Mouse (Mus musculus) forebrain, embryonic 15.5 days (tissue): Measurements from ENCODE around the gene C1qa. TPM values are rescaled to one million over a fixed set of nuclear protein-coding genes. Genes with fewer than 3 reads are reported as not detected.

Experiments used
- ATAC-seq: fragments of 200-750 bp; cut with Nextera tagmentation; replicated peaks from 2 replicates; pipeline ENCODE4 v1.8.0; 2017; ENCODE audit warnings: mild to moderate bottlenecking, moderate TSS enrichment, moderate library complexity
- H3K27ac ChIP-seq: fragments of 300-500 bp; sonication (generic); replicated peaks from 2 replicates; pipeline ENCODE4 v1.5.1; 2015; ENCODE audit warnings: mild to moderate bottlenecking, inconsistent platforms
- H3K27me3 ChIP-seq: fragments of 300-500 bp; sonication (generic); 2 replicates; pipeline ENCODE4 v1.6.1; 2015; ENCODE audit warnings: inconsistent platforms
- H3K36me3 ChIP-seq: fragments of 300-500 bp; sonication (generic); 2 replicates; pipeline ENCODE4 v1.6.1; 2015; ENCODE audit warnings: mild to moderate bottlenecking, inconsistent platforms
- H3K4me1 ChIP-seq: fragments of 300-500 bp; sonication (generic); 2 replicates; pipeline ENCODE4 v1.6.1; 2015; ENCODE audit warnings: inconsistent platforms
- H3K4me2 ChIP-seq: fragments of 300-500 bp; sonication (generic); replicated peaks from 2 replicates; pipeline ENCODE4 v1.6.1; 2015; ENCODE audit warnings: mild to moderate bottlenecking, inconsistent platforms
- H3K4me3 ChIP-seq: fragments of 300-500 bp; sonication (generic); 2 replicates; pipeline ENCODE4 v1.5.1; 2015; ENCODE audit warnings: mild to moderate bottlenecking, inconsistent platforms
- H3K9ac ChIP-seq: fragments of 300-500 bp; sonication (generic); replicated peaks from 2 replicates; pipeline ENCODE4 v1.6.1; 2015; ENCODE audit warnings: mild to moderate bottlenecking, inconsistent platforms
- H3K9me3 ChIP-seq: fragments of 300-500 bp; sonication (generic); 2 replicates; pipeline ENCODE4 v1.6.1; 2016; ENCODE audit warnings: inconsistent platforms
- WGBS: fragments of 180-500 bp; shearing (Covaris S2); methylation state at CpG from one replicate; pipeline ENCODE4 v1.1.7; 2015; ENCODE audit warnings: mixed read lengths; 5-methylcytosine and 5-hydroxymethylcytosine counted together
- polyA plus RNA-seq: library from polyadenylated mRNA; unstranded; fragments of >200 nt; fragmentation: Nextera tagmentation; extraction: Ambion mirVana; gene quantifications from 2 replicates; pipeline ENCODE4 v1.2.1, GENCODE M21; 2015

The C1qa gene
- polyA plus RNA-seq, 1 experiment from 2014 or later = 22.0 TPM

- H3K4me3 ChIP-seq = no peak overlapping the region
- ATAC-seq = no peak
- no peaks in the 10 kb centered on the region for H3K9me3 ChIP-seq
- no peak overlapping the region for H3K4me2 ChIP-seq
- H3K9ac ChIP-seq = no peak overlapping the region
- H3K4me1 ChIP-seq = no peaks in the 10 kb centered on the region
- H3K27ac ChIP-seq = no peak overlapping the region
- 49% methylated on average over 8 of the region's 8 CpGs for WGBS
- H3K36me3 ChIP-seq = no peaks in the 10 kb centered on the region
- H3K27me3 ChIP-seq = no peaks in the 10 kb centered on the region
These were observed 20.4 kb downstream of the C1qa start for GRCm38 (mm10) chr4:136878171-136878570.

DNA sequence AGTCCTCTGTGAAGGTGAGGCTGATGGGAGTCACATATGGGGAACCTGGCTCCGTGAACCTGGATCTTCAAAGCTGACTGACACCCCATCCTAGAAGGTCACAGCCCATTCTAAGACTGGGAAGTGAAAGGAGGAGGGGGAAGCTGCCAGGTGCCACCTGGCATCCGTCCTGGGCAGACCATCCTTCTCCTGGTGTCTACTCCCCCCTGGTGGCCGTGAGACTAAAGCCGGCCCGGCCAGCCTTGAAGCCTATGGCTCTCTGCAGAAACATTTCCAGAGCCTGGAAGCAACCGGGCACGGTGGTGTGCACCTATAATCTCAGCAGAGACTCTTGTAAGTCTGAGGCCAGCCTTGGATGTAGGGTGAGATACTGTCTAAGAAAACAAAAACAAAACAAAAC is 21.6 kb downstream of the C1qa start:
- 15% methylated on average over 7 of the region's 7 CpGs for WGBS
- Histone ChIP-seq H3K27me3 (no peaks in the 10 kb centered on the region), H3K9ac (no peak overlapping the region), H3K4me3 (no peak overlapping the region), H3K36me3 (no peaks in the 10 kb centered on the region), H3K4me1 (no peaks in the 10 kb centered on the region), H3K27ac (no peak overlapping the region), H3K4me2 (no peak overlapping the region), H3K9me3 (no peaks in the 10 kb centered on the region)
- no peak for ATAC-seq

- no peaks in the 10 kb centered on the region for H3K27me3 ChIP-seq
- H3K4me1 ChIP-seq = no peaks in the 10 kb centered on the region
- 93% methylated on average over 14 of the region's 14 CpGs for WGBS
- ATAC-seq = no peak
- no peak overlapping the region for H3K9ac ChIP-seq
- H3K27ac ChIP-seq = no peak overlapping the region
- H3K9me3 ChIP-seq = no peaks in the 10 kb centered on the region
- no peak overlapping the region for H3K4me3 ChIP-seq
- H3K36me3 ChIP-seq = no peaks in the 10 kb centered on the region
- no peak overlapping the region for H3K4me2 ChIP-seq
These were observed 23.6 kb downstream of the C1qa start for GRCm38 (mm10) chr4:136875012-136875411.

DNA sequence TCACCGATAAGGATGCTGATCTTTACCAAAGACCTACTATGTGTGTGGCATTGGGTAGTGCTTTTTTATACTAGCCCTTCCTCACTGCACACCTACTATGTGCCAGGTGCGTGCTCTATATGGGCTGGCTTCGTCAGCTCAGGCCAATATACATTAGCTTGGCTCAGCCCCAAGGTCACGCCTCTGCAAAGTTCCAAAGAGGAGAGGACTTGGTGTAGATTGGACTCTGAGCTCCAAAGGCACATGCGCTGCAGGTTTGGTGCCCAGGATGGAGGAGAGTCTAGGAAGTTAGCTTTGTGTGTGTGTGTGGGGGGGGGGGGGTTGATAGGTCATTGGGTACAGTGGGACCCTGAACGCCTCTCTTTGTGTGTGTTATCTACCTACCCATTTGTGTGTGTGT is 30.2 kb downstream of the C1qa start:
- Histone ChIP-seq H3K9ac (no peak overlapping the region), H3K4me2 (no peak overlapping the region), H3K4me1 (peaks cover 21% of the 10 kb centered on the region), H3K36me3 (no peaks in the 10 kb centered on the region), H3K4me3 (no peak overlapping the region), H3K27ac (no peak overlapping the region), H3K9me3 (no peaks in the 10 kb centered on the region), H3K27me3 (no peaks in the 10 kb centered on the region)
- ATAC-seq = no peak
- WGBS = 81% methylated on average over 6 of the region's 6 CpGs

- no peak overlapping the region for H3K4me3 ChIP-seq
- H3K4me2 ChIP-seq = 0 out of 2 replicates have a peak overlapping the region, but pooled peaks have one; percentile 2
- no peak overlapping the region for H3K27ac ChIP-seq
- peak; percentile 51; the same call in 1 of the 2 replicates for ATAC-seq
- no peaks in the 10 kb centered on the region for H3K9me3 ChIP-seq
- WGBS = 13% methylated on average over 11 of the region's 12 CpGs
- peaks cover 23% of the 10 kb centered on the region for H3K4me1 ChIP-seq
- no peaks in the 10 kb centered on the region for H3K36me3 ChIP-seq
- H3K9ac ChIP-seq = no peak overlapping the region
- H3K27me3 ChIP-seq = no peaks in the 10 kb centered on the region
These were observed 30.8 kb downstream of the C1qa start for GRCm38 (mm10) chr4:136867690-136868345.

GRCm38 (mm10) chr4:136865531-136865930 is 33.1 kb downstream of the C1qa start:
- no peak for ATAC-seq
- peaks cover 32% of the 10 kb centered on the region for H3K4me1 ChIP-seq
- no peak overlapping the region for H3K4me2 ChIP-seq

GRCm38 (mm10) chr4:136864751-136865470 is 33.7 kb downstream of the C1qa start:
- Histone ChIP-seq H3K4me3 (no peak overlapping the region), H3K27ac (peak overlapping the region; percentile 41; the same call in 1 of the 2 replicates), H3K4me1 (peaks cover 32% of the 10 kb centered on the region), H3K9me3 (no peaks in the 10 kb centered on the region), H3K4me2 (no peak overlapping the region), H3K27me3 (no peaks in the 10 kb centered on the region), H3K36me3 (no peaks in the 10 kb centered on the region), H3K9ac (no peak overlapping the region)
- no peak for ATAC-seq
- 3% methylated on average over 15 of the region's 15 CpGs for WGBS

More at GRCm38 (mm10) chr4:136865531-136865930, 33.1 kb downstream of the C1qa start:
- Histone ChIP-seq H3K27me3 (no peaks in the 10 kb centered on the region), H3K9me3 (no peaks in the 10 kb centered on the region), H3K4me3 (no peak overlapping the region), H3K9ac (no peak overlapping the region), H3K27ac (peak overlapping the region; percentile 41; the same call in 1 of the 2 replicates), H3K36me3 (no peaks in the 10 kb centered on the region)
- 60% methylated on average over 5 of the region's 5 CpGs for WGBS

- H3K27me3 ChIP-seq = no peaks in the 10 kb centered on the region
- H3K4me3 ChIP-seq = no peak overlapping the region
- no peak overlapping the region for H3K27ac ChIP-seq
- no peak for ATAC-seq
- no peak overlapping the region for H3K9ac ChIP-seq
- H3K4me1 ChIP-seq = peaks cover 32% of the 10 kb centered on the region
- no peak overlapping the region for H3K4me2 ChIP-seq
- WGBS = 37% methylated on average over 9 of the region's 9 CpGs
- no peaks in the 10 kb centered on the region for H3K36me3 ChIP-seq
- H3K9me3 ChIP-seq = no peaks in the 10 kb centered on the region
These were observed 35.1 kb downstream of the C1qa start for GRCm38 (mm10) chr4:136863517-136863916.

GRCm38 (mm10) chr4:136862411-136862810 is 36.2 kb downstream of the C1qa start:
- no peak overlapping the region for H3K9ac ChIP-seq
- no peak overlapping the region for H3K4me3 ChIP-seq
- H3K4me2 ChIP-seq = no peak overlapping the region
- H3K9me3 ChIP-seq = no peaks in the 10 kb centered on the region
- H3K27ac ChIP-seq = peak overlapping the region; percentile 49; the same call in 1 of the 2 replicates
- WGBS = 80% methylated on average over 2 of the region's 2 CpGs
- H3K4me1 ChIP-seq = peaks cover 25% of the 10 kb centered on the region
- no peaks in the 10 kb centered on the region for H3K36me3 ChIP-seq
- no peaks in the 10 kb centered on the region for H3K27me3 ChIP-seq
- no peak for ATAC-seq

GRCm38 (mm10) chr4:136861806-136862205 is 36.8 kb downstream of the C1qa start:
- Histone ChIP-seq H3K27me3 (no peaks in the 10 kb centered on the region), H3K9ac (no peak overlapping the region; the same call in 1 of the 2 replicates), H3K27ac (peak overlapping the region; percentile 49), H3K36me3 (no peaks in the 10 kb centered on the region), H3K4me1 (peaks cover 23% of the 10 kb centered on the region), H3K4me3 (no peak overlapping the region), H3K4me2 (no peak overlapping the region), H3K9me3 (no peaks in the 10 kb centered on the region)
- peak; percentile 46 for ATAC-seq
- 2% methylated on average over 17 of the region's 17 CpGs for WGBS

GRCm38 (mm10) chr4:136860022-136860421 is 38.6 kb downstream of the C1qa start:
- Histone ChIP-seq H3K36me3 (no peaks in the 10 kb centered on the region), H3K9me3 (no peaks in the 10 kb centered on the region), H3K27ac (no peak overlapping the region), H3K27me3 (no peaks in the 10 kb centered on the region), H3K4me3 (no peak overlapping the region), H3K4me1 (peaks cover 17% of the 10 kb centered on the region), H3K4me2 (no peak overlapping the region), H3K9ac (no peak overlapping the region)
- no peak for ATAC-seq
- WGBS = 87% methylated on average over 7 of the region's 7 CpGs

DNA sequence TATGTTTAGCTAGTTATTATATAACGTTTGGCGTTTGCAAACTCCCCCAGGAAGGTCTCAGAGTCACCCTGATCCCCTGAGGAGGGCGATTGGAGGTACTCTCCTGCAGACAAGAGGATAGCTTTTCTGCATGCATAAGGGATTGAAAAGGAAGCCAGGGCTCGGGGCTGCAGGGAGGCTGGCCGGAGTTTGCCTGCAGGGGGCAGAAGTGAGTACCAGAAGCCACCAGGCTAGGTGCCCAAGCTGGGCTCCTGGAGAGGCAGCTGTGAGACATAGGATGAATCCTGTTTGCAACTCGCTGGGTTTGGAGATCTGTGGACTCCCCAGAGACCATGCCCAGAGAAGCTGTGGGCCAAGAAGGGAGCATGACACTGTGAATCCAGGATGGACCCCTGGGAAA is 43.5 kb downstream of the C1qa start:
- Histone ChIP-seq H3K9ac (no peak overlapping the region), H3K36me3 (no peaks in the 10 kb centered on the region), H3K27me3 (no peaks in the 10 kb centered on the region), H3K4me3 (no peak overlapping the region), H3K4me1 (no peaks in the 10 kb centered on the region), H3K9me3 (no peaks in the 10 kb centered on the region), H3K27ac (no peak overlapping the region), H3K4me2 (no peak overlapping the region)
- no peak for ATAC-seq
- WGBS = 26% methylated on average over 6 of the region's 6 CpGs
